In the genomic region with DNA sequence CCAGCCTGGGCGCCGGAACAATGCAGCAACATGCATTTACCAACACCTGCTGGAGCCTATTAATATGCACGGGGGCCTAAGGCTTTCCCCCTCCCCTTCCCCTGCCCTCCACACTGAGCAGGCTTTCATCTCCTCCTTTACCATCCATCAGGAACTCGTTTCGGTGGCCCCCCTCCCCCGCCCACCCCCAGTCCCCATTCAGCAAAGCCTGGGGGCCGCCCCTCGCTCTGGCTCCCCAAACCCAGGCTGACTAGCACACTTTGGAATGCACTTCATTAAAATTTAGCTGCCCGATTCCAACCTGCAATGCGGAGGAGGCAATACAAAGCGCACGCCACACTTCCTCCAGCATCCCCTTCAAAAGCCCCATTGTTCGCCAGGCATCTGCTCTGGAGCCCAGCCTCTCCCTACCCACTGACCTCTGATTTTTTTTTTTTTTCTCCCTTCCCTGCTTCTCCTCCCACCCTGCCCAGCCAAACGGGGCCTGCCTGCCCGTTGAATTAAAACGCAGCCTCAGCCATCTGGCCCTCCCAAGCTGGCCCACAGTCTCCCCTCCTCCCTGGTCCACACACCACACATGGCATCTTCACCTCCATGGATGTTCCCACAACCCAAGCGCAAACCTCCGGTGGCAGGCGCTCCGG, we compare ENCODE assay signal across 8 mouse cellular contexts.
DNase-seq lines count a peak whose midpoint lies in the region; ATAC-seq and TF ChIP-seq lines count a peak whose summit lies in the region.

No protein-coding gene starts in this region.

- peak overlapping the region; percentile 70 for H3K9ac ChIP-seq in embryonic facial prominence, embryonic 13.5 days
- peak overlapping the region; percentile 78 for H3K9ac ChIP-seq in hindbrain, postnatal 0 days (replicated peaks; ENCODE audit: low read length)
- peak overlapping the region; percentile 71 for H3K9ac ChIP-seq in limb, embryonic 13.5 days

- H3K27ac ChIP-seq in embryonic facial prominence, embryonic 13.5 days: peak overlapping the region; percentile 92
- H3K27ac ChIP-seq in hindbrain, postnatal 0 days: peak overlapping the region; percentile 98
- peak overlapping the region; percentile 96 for H3K27ac ChIP-seq in limb, embryonic 13.5 days

- H3K4me2 ChIP-seq in embryonic facial prominence, embryonic 13.5 days: peak overlapping the region; percentile 74
- peak overlapping the region; percentile 68 for H3K4me2 ChIP-seq in hindbrain, postnatal 0 days (ENCODE audit: low read depth, low read length)
- peak overlapping the region; percentile 70 for H3K4me2 ChIP-seq in limb, embryonic 13.5 days (replicated peaks)

- no peak; the same call in 1 of the 2 replicates for TF ChIP-seq CTCF in hindbrain, postnatal 0 days (IDR thresholded peaks at IDR 0.05; ENCODE audit: low read depth)

- WGBS in embryonic facial prominence, embryonic 13.5 days: 2% methylated on average over 20 of the region's 20 CpGs
- 3% methylated on average over 19 of the region's 20 CpGs for whole genome bisulfite sequencing in hindbrain, postnatal 0 days
- 1% methylated on average over 20 of the region's 20 CpGs for WGBS in limb, embryonic 13.5 days

- no peaks in the 10 kb centered on the region for H3K36me3 ChIP-seq in embryonic facial prominence, embryonic 13.5 days
- H3K36me3 ChIP-seq in hindbrain, postnatal 0 days (ENCODE audit: insufficient read depth, low read length): no peaks in the 10 kb centered on the region
- no peaks in the 10 kb centered on the region for H3K36me3 ChIP-seq in limb, embryonic 13.5 days

- peak overlapping the region; percentile 43 for H3K4me3 ChIP-seq in embryonic facial prominence, embryonic 13.5 days
- H3K4me3 ChIP-seq in hindbrain, postnatal 0 days (ENCODE audit: low read length): peak overlapping the region; percentile 59
- H3K4me3 ChIP-seq in limb, embryonic 13.5 days: peak overlapping the region; percentile 46

- peak; percentile 74; the same call in 1 of the 2 replicates for ATAC-seq in embryonic facial prominence, embryonic 13.5 days (ENCODE audit: insufficient number of reproducible peaks, insufficient read depth, low FRiP score, low TSS enrichment, low read depth)
- ATAC-seq in hindbrain, postnatal 0 days: peak; percentile 89
- peak; percentile 89 for ATAC-seq in limb, embryonic 13.5 days (ENCODE audit: low FRiP score, low read depth)

- peaks cover 30% of the 10 kb centered on the region for H3K4me1 ChIP-seq in embryonic facial prominence, embryonic 13.5 days
- peaks cover 6% of the 10 kb centered on the region; the same call in 1 of the 2 replicates for H3K4me1 ChIP-seq in hindbrain, postnatal 0 days (ENCODE audit: insufficient read depth, low read length)
- H3K4me1 ChIP-seq in limb, embryonic 13.5 days: peaks cover 47% of the 10 kb centered on the region

- no peaks in the 10 kb centered on the region for H3K9me3 ChIP-seq in embryonic facial prominence, embryonic 13.5 days
- H3K9me3 ChIP-seq in hindbrain, postnatal 0 days (ENCODE audit: low read length): no peaks in the 10 kb centered on the region
- no peaks in the 10 kb centered on the region for H3K9me3 ChIP-seq in limb, embryonic 13.5 days

- H3K27me3 ChIP-seq in embryonic facial prominence, embryonic 13.5 days: no peaks in the 10 kb centered on the region
- no peaks in the 10 kb centered on the region for H3K27me3 ChIP-seq in hindbrain, postnatal 0 days (ENCODE audit: insufficient read depth, low read length)
- H3K27me3 ChIP-seq in limb, embryonic 13.5 days: no peaks in the 10 kb centered on the region

- DNase-seq in ovary, postnatal 14 days (ENCODE audit: low spot score): peak; percentile 7
- DNase-seq in ovary, postnatal 10 days (ENCODE audit: low spot score): no peak
- DNase-seq in hindbrain, postnatal 0 days (ENCODE audit: low spot score): peak; percentile 83
- DNase-seq in right cerebral cortex, postnatal 4 days: peak; percentile 50
- DNase-seq in gastrocnemius, postnatal 25 days: no peak
- DNase-seq in thymus, postnatal 36 days: no peak

Comparison
In these comparisons a context has a peak if more than half of its experiments do, and no peak if none do; other contexts are left out.
1. DNase-seq: peak in ovary, postnatal 14 days (single experiment), hindbrain, postnatal 0 days (single experiment) and right cerebral cortex, postnatal 4 days (single experiment); none in ovary, postnatal 10 days (single experiment), gastrocnemius, postnatal 25 days (single experiment) and thymus, postnatal 36 days (0 of 2).
2. Peak in every context shown above with its lines, with median percentiles within 50 percentile points of each other: ATAC-seq, H3K27ac ChIP-seq, H3K4me2 ChIP-seq, H3K4me3 ChIP-seq and H3K9ac ChIP-seq.